In the genomic region with DNA sequence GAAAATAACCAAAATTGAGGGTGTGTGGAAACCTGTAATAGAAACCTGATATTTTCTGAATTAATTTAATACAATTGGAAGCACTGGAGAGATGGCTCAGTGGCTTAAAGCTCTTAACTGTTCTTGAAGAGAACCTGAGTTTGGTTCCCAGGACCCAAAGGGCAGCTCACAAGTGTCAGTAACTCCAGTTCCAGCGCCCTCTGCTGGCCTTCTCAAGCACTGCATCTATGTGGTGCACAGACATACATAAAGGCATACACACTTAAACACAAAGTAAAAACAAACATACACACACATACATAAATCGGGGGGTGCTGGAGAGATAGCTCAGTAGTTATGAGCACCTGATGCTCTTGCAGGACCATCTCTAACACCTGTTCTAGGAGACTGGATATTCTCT, we compare ENCODE assay signal across 1 mouse cellular context.
TF ChIP-seq lines count a peak whose summit lies in the region.

No protein-coding gene starts in this region.

TF ChIP-seq in MEL, 35 proteins besides CTCF, POLR2A, EP300 and RAD21:
- no peak for TF ChIP-seq JUND (IDR thresholded peaks at IDR 0.05; ENCODE audit: low read depth, low read length)
- TF ChIP-seq SMC3 (IDR thresholded peaks at IDR 0.05; ENCODE audit: low read depth, low read length), result peak; percentile 32
- TF ChIP-seq MEF2A (IDR thresholded peaks at IDR 0.05; ENCODE audit: extremely low read depth, insufficient replicate concordance, low read depth, low read length, poor library complexity, severe bottlenecking), result no peak
TF ChIP-seq in MEL: peak in this region for 1.
